Mouse (Mus musculus): ENCODE results near the gene Tmppe. TPM values are rescaled to one million over a fixed set of nuclear protein-coding genes. Genes with fewer than 3 reads are reported as not detected.
"Not testable (repeated sequence)": the region's sequence is repeated elsewhere in the genome, so short reads cannot be mapped to it uniquely, and the experiment has no call there.

The Tmppe gene
- total RNA-seq, 2 experiments from 2014 or later, result 5.4 to 6.3 TPM

DNA sequence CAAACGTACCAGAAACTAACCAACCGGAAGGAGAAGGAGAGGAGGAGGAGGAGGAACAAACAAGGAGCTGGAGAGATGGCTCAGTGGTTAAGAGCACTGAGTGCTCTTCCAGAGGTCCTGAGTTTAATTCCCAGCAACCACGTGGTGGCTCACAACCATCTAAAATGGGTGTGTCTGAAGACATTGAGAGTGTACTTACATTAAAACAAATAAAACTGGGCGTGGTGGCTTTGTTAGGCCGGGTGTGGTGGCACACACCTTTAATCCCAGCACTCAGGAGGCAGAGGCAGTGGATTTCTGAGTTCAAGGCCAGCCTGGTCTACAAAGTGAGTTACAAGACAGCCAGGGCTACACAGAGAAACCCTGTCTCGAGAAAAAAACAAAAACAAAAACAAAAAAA lies 6.8 kb upstream of the Tmppe start:
- DNase-seq (ENCODE audit: low spot score in 2 of 2), result not testable (repeated sequence)

DNA sequence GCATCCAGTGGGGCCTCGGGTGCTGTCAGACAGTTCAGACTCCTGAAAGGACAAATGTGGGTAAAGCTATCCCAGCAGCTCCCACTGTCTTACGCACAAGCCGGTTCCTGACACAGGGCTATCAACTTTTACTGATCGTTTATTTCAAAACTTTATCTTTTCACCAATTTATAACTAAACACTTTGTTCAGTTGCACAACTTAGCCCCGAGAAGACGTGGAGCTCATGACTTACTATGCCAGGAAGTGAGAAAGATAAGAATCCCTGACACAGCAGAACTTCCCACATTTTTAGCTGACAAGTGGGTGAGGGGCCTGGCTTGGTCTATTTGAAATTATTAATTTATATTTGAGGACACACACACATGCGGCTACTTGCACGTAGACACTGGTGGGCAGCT lies 6.2 kb upstream of the Tmppe start:
- no peak for DNase-seq (ENCODE audit: low spot score in 2 of 2)

- no peak for DNase-seq (ENCODE audit: low spot score in 2 of 2)
These were observed 5.6 kb upstream of the Tmppe start for GRCm38 (mm10) chr9:114395258-114395657.

- DNase-seq (ENCODE audit: low spot score in 2 of 2), result no peak
These were observed 1.2 kb upstream of the Tmppe start for GRCm38 (mm10) chr9:114399680-114400079.

DNA sequence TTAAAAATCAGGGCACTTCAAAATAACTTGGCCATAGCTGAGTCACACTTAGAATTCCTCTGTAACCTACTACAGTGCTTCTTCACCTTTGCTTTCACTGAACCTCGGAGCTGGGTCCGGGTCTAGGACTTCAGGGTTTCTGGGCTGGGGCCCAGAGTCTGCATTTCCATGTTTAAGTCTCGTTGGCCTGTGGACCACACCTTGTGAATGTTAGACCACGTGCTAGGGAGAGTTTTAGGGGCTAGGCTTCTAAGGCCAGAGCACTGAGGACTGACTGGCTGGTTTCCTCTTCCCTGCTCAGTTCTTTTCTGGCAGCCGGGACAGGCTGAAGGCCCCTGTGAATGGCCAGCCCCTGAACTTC lies 337 bp upstream of the Tmppe start:
- no peak for DNase-seq (ENCODE audit: low spot score in 2 of 2)

DNA sequence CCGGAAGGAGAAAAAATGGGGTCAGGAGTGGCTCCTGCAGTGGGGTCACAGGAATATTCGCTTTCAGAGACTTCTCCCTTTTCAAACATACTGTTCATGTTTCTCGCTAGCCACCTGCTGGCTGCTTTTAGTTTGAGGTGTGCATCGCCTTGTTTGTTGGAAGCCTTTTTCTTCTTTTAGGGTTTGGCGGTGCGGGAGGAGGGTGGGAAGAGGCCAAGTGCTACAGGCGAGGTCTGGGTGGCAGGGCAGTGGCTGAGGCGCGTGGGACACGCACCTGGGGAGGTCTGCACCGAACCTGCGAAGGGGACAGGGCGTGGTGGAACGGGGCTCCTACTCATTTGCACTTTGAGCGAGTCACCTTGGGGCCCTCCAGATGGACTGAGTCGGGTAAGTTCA lies 778 bp downstream of the Tmppe start:
- DNase-seq (ENCODE audit: low spot score in 2 of 2), result no peak

DNA sequence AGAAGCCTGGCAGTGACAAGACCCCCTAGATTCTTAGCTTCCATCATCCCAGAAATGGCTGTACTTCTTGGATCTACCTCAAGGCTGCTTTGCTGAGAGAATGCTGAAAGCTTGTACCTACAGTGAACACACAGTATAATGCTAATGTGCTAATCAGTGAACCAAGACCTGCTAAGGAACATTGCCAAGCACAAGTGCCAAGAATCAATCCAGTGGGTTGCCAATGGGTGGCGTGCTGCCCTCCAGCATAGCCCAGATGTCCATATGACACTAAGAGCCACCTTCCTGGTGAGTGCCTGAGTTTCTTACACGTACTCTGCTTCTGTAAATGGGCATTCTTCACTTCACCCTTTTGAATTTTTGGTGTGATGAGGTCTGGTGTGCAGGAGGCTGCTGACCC lies 6.8 kb downstream of the Tmppe start:
- no peak for DNase-seq (ENCODE audit: low spot score in 2 of 2)

- no peak for DNase-seq (ENCODE audit: low spot score in 2 of 2)
These were observed 9.5 kb downstream of the Tmppe start for GRCm38 (mm10) chr9:114410313-114410862.

GRCm38 (mm10) chr9:114411295-114411694 lies 10.4 kb downstream of the Tmppe start:
- DNase-seq (ENCODE audit: low spot score in 2 of 2), result no peak

- DNase-seq (ENCODE audit: low spot score in 2 of 2), result no peak
These were observed 11.5 kb downstream of the Tmppe start for GRCm38 (mm10) chr9:114412406-114412805.

- DNase-seq (ENCODE audit: low spot score in 2 of 2), result no peak
These were observed 13.0 kb downstream of the Tmppe start for GRCm38 (mm10) chr9:114413866-114414265.

DNA sequence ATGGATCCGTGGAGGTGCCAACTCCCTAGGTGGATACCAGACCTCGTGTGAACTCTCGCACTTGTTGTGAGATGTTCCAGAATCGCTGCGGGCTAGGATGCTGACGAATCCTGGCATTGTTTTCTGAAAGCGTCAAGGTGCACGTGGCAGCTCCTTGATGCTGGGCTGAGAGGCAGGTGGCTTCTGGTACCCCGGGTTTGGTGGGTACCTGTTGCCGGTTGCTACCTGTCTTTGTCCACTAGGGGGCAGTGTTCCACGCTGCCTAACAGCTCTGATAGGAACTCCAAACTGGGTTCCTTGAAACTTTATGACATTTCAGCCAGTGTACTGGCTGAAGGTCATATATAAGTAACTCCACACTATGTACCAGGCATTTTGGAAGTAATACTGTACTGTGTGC lies 14.8 kb downstream of the Tmppe start:
- DNase-seq (ENCODE audit: low spot score in 2 of 2), result peak; percentile 31 to 39

DNA sequence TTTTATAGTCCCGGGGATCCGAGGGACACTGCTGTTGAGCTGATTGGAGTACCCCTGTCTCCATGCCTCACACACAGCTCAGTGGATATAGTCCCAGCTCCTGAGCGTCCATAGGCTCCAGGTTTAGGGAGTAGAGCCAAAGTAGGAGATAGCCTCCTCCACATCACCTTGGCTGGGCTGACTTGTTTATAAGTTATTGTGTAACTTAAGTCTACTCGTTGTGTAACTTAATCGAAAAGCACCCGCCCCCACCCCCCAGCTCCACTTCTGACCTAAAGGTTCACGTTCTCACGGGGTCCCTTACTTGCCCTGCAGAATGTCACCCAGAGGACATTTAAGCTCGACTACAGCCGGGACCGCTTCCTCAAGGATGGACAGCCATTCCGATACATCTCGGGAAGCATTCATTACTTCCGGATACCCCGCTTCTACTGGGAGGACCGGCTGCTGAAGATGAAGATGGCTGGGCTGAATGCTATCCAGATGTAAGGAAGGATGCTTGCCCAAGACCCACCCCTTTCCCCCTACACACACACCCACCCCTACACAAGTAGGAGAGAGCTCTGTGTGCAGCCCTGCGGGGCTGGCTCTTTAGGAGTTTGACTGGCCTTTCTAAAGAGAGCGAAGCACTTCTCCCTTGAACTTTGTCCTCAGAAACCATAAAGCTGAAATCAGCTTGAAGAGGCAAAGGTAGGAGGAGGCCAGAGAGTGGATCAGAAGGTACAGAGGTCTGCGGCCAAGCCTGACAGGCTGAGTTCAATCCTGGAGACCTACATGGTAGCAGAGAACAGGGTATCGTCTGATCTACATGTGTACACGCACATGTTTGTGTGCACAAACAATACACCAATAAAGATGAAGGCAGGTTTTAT lies 16.0 kb downstream of the Tmppe start:
- no peak for DNase-seq (ENCODE audit: low spot score in 2 of 2)

DNA sequence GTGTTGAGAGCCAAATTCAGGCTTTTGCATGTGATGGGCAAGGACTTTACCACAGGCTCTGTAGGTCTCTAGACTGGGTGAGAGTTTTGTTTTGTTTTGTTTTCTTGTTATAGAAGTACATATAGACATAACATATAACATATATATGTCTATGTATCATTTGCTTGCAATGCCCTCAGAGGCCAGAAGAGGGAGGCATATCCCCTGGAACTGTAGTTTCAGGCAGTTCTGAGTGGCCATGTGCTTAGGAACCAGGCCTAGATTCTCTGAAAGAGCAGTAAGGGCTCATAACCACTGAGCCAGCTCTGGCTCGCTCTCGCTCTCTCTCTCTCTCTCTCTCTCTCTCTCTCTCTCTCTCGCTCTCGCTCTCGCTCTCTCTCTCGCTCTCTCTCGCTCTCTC lies 17.3 kb downstream of the Tmppe start:
- DNase-seq (ENCODE audit: low spot score in 2 of 2), result peak; percentile 19 to 47

GRCm38 (mm10) chr9:114420443-114420842 lies 19.5 kb downstream of the Tmppe start:
- DNase-seq (ENCODE audit: low spot score in 2 of 2), result no peak

- DNase-seq (ENCODE audit: low spot score in 2 of 2), result no peak
These were observed 20.1 kb downstream of the Tmppe start for GRCm38 (mm10) chr9:114421045-114421444.

DNA sequence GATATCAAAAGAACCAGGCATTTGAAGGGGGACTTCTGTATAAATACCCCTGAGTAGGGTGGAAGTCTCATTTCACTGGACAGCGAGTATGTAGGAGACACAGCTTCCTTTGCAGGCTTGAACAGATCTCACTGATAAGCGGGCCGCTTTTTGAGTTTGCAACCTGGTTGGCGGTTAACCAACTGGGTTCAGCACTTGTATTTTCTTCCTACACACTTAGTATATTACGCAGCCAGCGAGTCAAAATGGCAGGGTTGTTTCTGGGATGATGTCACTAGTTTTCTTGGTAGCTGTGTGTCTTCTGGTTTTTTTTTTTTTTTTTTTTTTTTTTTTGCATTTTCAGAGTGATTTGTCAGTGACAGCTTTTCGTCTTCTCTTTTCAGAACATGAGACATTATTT lies 20.9 kb downstream of the Tmppe start:
- DNase-seq (ENCODE audit: low spot score in 2 of 2), result no peak

GRCm38 (mm10) chr9:114425576-114425975 lies 24.7 kb downstream of the Tmppe start:
- DNase-seq (ENCODE audit: low spot score in 2 of 2), result no peak

- no peak for DNase-seq (ENCODE audit: low spot score in 2 of 2)
These were observed 25.3 kb downstream of the Tmppe start for GRCm38 (mm10) chr9:114426201-114426600.

DNA sequence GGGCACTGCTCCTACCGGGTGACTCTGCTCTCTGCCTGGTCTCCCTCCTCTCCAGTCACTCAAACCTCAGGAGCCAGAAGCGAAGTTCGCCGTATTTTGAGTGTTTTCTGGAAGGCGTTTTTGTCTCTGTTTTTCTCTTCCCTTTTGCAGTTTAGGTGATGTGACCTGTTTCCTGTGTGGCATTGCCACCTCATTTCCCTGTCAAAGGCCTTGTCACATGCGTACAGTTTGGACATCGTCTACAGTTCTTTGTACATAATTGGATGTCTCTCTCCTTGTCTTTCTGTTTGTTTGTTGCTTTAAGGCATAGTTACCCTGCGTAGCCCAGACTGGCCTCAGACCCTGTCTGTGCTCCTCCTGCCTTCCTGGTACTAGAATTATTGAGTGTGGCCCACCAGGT lies 26.5 kb downstream of the Tmppe start:
- DNase-seq (ENCODE audit: low spot score in 2 of 2), result no peak

DNA sequence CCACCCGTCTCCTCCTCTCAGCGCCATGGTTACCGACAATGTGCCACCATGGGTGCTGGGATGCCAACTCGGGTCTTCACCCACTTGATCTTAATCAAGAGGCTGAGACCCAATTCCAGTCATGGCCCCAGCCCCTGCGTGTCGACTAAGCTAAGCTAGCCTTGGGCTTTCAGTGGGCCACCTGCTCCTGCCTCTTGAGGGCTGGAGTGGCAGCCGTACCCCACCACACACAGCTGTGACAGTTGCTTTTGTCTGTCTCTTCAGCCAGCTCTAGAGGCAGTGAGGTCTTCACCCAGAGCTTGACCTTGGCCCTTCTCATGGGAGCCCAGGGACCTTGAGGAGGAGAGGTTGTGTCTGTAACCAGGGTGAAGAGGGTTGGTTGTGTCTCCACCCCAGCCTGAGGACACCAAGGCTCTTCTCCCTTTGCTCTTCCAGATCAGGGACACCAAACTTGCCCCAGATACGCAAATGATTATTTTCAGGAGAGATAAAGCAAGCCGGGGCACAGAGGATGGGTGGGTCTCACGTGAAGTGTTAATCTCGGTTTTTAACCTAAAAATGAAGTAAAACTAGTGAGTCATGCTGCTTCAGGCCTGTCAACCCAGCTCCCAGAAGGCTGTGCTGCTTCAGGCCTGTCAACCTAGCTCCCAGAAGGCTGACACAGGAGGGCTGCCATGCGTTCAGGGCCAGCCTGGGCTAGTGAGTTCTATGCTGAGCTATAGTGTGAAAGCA lies 27.4 kb downstream of the Tmppe start:
- no peak for DNase-seq (ENCODE audit: low spot score in 2 of 2)

GRCm38 (mm10) chr9:114435668-114436067 lies 34.8 kb downstream of the Tmppe start:
- no peak for DNase-seq (ENCODE audit: low spot score in 2 of 2)
